Comparison of ENCODE assay signal across 13 mouse cellular contexts in the genomic region with DNA sequence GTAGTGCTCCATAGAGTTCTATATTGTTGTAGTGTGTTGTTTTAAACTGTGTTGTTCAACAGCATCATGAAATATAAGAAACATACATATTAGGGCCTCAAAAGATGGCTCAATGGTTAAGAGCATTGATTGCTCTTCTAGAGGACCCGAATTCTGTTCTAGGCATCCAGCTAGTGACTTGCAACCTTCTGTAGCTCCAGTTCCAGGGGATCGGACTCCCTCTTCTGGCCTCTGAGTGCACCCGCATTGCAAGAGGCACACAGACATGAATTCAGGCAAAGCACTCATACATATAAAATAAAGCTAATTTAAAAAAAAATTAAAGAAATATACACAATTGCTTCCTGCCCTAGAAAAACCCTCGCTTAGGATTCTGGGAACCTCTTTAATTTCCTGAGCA.
"Had no signal": no experiment of that assay in that cellular context is flagged by ENCODE, and none has a peak within 500 bp of the region (broad histone marks: within the 10 kb centered on the region; RNA-seq: fewer than 3 reads in every experiment).

No protein-coding gene starts in this region.

- H3K27ac ChIP-seq: kidney, postnatal 0 days; layer of hippocampus, adult 2 months; limb, embryonic 10.5 days; liver, embryonic 13.5 days; midbrain, embryonic 13.5 days had no signal

- H3K4me3 ChIP-seq: layer of hippocampus, adult 2 months; limb, embryonic 10.5 days; liver, embryonic 13.5 days; midbrain, embryonic 13.5 days had no signal

- DNase-seq: kidney, adult 8-10 months; kidney, postnatal 36 days; liver, embryonic 13.5 days; lung, adult 2 months; lung, postnatal 36 days; right cerebral cortex, postnatal 25 days; thymus, adult 2 months; thymus, postnatal 25 days had no signal

- H3K4me2 ChIP-seq: liver, embryonic 13.5 days; midbrain, embryonic 13.5 days had no signal

- ATAC-seq: intestine, embryonic 16.5 days; midbrain, embryonic 13.5 days had no signal

- H3K4me1 ChIP-seq: limb, embryonic 10.5 days; midbrain, embryonic 13.5 days had no signal

- H3K9ac ChIP-seq: liver, embryonic 13.5 days; midbrain, embryonic 13.5 days had no signal

- H3K36me3 ChIP-seq: limb, embryonic 10.5 days; liver, embryonic 13.5 days; midbrain, embryonic 13.5 days had no signal

- H3K27me3 ChIP-seq: liver, embryonic 13.5 days; midbrain, embryonic 13.5 days had no signal

- H3K9me3 ChIP-seq: limb, embryonic 10.5 days; liver, embryonic 13.5 days; midbrain, embryonic 13.5 days had no signal
